Comparison of ENCODE assay signal across 31 mouse cellular contexts in genomic region chr8:70741661-70742060, GRCm38 (mm10). TPM values are rescaled to one million over a fixed set of nuclear protein-coding genes. Genes with fewer than 3 reads are reported as not detected.
A peak's percentile ranks its signal among the peaks of the same experiment; 100 is the strongest.
DNase-seq lines count a peak whose midpoint lies in the region; ATAC-seq and TF ChIP-seq lines count a peak whose summit lies in the region.
"Had no signal": no experiment of that assay in that cellular context is flagged by ENCODE, and none has a peak within 500 bp of the region (broad histone marks: within the 10 kb centered on the region; RNA-seq: fewer than 3 reads in every experiment).

No protein-coding gene starts in this region.

- TF ChIP-seq POLR2A in kidney, adult 2 months (IDR thresholded peaks at IDR 0.05; ENCODE audit: low read depth, low read length) = no peak

- no peaks in the 10 kb centered on the region for H3K9me3 ChIP-seq in heart, embryonic 12.5 days (replicated peaks)
- H3K9me3 ChIP-seq: forebrain, embryonic 12.5 days; hindbrain, embryonic 10.5 days; hindbrain, embryonic 15.5 days; limb, embryonic 10.5 days; limb, embryonic 15.5 days; liver, embryonic 13.5 days; midbrain, embryonic 15.5 days; neural tube, embryonic 13.5 days had no signal

- ATAC-seq in heart, embryonic 12.5 days (ENCODE audit: insufficient number of reproducible peaks, low FRiP score) = no peak
- ATAC-seq: activated CD4-positive, CD25-positive, alpha-beta regulatory T cell, adult 4 months; inflammation-experienced regulatory T-cells, adult 6 months; lung, postnatal 0 days; midbrain, embryonic 15.5 days had no signal

- H3K4me1 ChIP-seq in heart, embryonic 12.5 days (replicated peaks) = peaks cover 33% of the 10 kb centered on the region
- peaks cover 3% of the 10 kb centered on the region; the same call in 1 of the 2 replicates for H3K4me1 ChIP-seq in kidney, adult 2 months (ENCODE audit: control insufficient read depth, insufficient read depth, low read length)

- no peak overlapping the region for H3K4me2 ChIP-seq in heart, embryonic 12.5 days
- H3K4me2 ChIP-seq: forebrain, embryonic 12.5 days; hindbrain, embryonic 15.5 days; limb, embryonic 15.5 days; liver, embryonic 13.5 days; midbrain, embryonic 15.5 days; neural tube, embryonic 13.5 days had no signal

- H3K4me3 ChIP-seq in heart, embryonic 12.5 days = no peak overlapping the region
- H3K4me3 ChIP-seq in kidney, adult 2 months (ENCODE audit: insufficient read depth, low read depth, low read length) = no peak overlapping the region
- H3K4me3 ChIP-seq: erythroblast, embryonic 14.5 days; forebrain, embryonic 12.5 days; hindbrain, embryonic 10.5 days; hindbrain, embryonic 15.5 days; limb, embryonic 10.5 days; limb, embryonic 15.5 days; liver, embryonic 13.5 days; midbrain, embryonic 15.5 days; neural tube, embryonic 13.5 days had no signal

- H3K27ac ChIP-seq in heart, embryonic 12.5 days (ENCODE audit: poor library complexity, severe bottlenecking) = no peak overlapping the region
- no peak overlapping the region for H3K27ac ChIP-seq in kidney, adult 2 months (ENCODE audit: insufficient read depth, low read depth, low read length)
- H3K27ac ChIP-seq: forebrain, embryonic 12.5 days; hindbrain, embryonic 10.5 days; hindbrain, embryonic 15.5 days; limb, embryonic 10.5 days; limb, embryonic 15.5 days; liver, embryonic 13.5 days; midbrain, embryonic 15.5 days; neural tube, embryonic 13.5 days had no signal

- no peak overlapping the region for H3K9ac ChIP-seq in heart, embryonic 12.5 days
- H3K9ac ChIP-seq: forebrain, embryonic 12.5 days; hindbrain, embryonic 15.5 days; limb, embryonic 15.5 days; liver, embryonic 13.5 days; midbrain, embryonic 15.5 days; neural tube, embryonic 13.5 days had no signal

- DNase-seq in heart, adult 11 months = peak; percentile 96
- DNase-seq in kidney, adult 11 months = peak; percentile 2
- no peak for DNase-seq in kidney, adult 2 months
- DNase-seq in urinary bladder, adult 2 months (ENCODE audit: low spot score) = peak; percentile 14
- no peak for DNase-seq in urinary bladder, postnatal 4 days (ENCODE audit: low spot score in 2 of 2)
- DNase-seq: adrenal gland, adult 2 months; adrenal gland, postnatal 36 days; B cell, adult 2 months; cerebellum, adult 2 months; cerebellum, postnatal 14 days; kidney, adult 18-20 months; liver, embryonic 13.5 days; lung, adult 18-20 months; thymus, adult 2 months; thymus, postnatal 36 days had no signal

- WGBS in heart, embryonic 12.5 days = 42% methylated on average over 5 of the region's 5 CpGs
- 66% methylated on average over 5 of the region's 5 CpGs for WGBS in kidney, adult 2 months

- H3K27me3 ChIP-seq in heart, embryonic 12.5 days (replicated peaks) = peaks cover 68% of the 10 kb centered on the region
- no peaks in the 10 kb centered on the region for H3K27me3 ChIP-seq in kidney, adult 2 months (replicated peaks; ENCODE audit: control insufficient read depth, insufficient read depth, low read length)

- TF ChIP-seq CTCF in kidney, adult 2 months (conservative IDR thresholded peaks at IDR 0.05; ENCODE audit: insufficient read depth, insufficient read length, low read depth, low read length) = no peak

- no peaks in the 10 kb centered on the region for H3K36me3 ChIP-seq in heart, embryonic 12.5 days
- no peaks in the 10 kb centered on the region; the same call in 1 of the 2 replicates for H3K36me3 ChIP-seq in kidney, adult 2 months (ENCODE audit: control insufficient read depth, insufficient read depth, low read length)
- H3K36me3 ChIP-seq: forebrain, embryonic 12.5 days; hindbrain, embryonic 10.5 days; hindbrain, embryonic 15.5 days; limb, embryonic 10.5 days; limb, embryonic 15.5 days; liver, embryonic 13.5 days; midbrain, embryonic 15.5 days; neural tube, embryonic 13.5 days had no signal

RNA-seq across cellular contexts. Expression of gene Rab3a, which starts 12.8 kb away (rescaled TPM):
- polyA plus RNA-seq in heart, embryonic 12.5 days (2016; fragmentation: Nextera tagmentation; extraction: Ambion mirVana) = 19.1 and 19.2 TPM in 2 replicates
- 29.7 and 31.1 TPM in 2 replicates for polyA plus RNA-seq in kidney, adult 2 months (2012; rRNA removed)
- 34.1 and 35.3 TPM in 2 replicates for polyA plus RNA-seq in urinary bladder, adult 2 months (2012; rRNA removed)

RNA-seq across cellular contexts. Expression of gene Pde4c, which starts 18.1 kb away (rescaled TPM):
- 0.05 and 0.09 TPM in 2 replicates for polyA plus RNA-seq in heart, embryonic 12.5 days (2016; fragmentation: Nextera tagmentation; extraction: Ambion mirVana)
- polyA plus RNA-seq in kidney, adult 2 months (2012; rRNA removed) = 81.6 and 113 TPM in 2 replicates
- 0.54 and 0.59 TPM in 2 replicates for polyA plus RNA-seq in urinary bladder, adult 2 months (2012; rRNA removed)
- polyA plus RNA-seq: erythroblast, embryonic 14.5 days had no signal

RNA-seq across cellular contexts. Expression of gene Mpv17l2, which starts 19.1 kb away (rescaled TPM):
- polyA plus RNA-seq in heart, embryonic 12.5 days (2016; fragmentation: Nextera tagmentation; extraction: Ambion mirVana) = 37.2 and 37.9 TPM in 2 replicates
- polyA plus RNA-seq in kidney, adult 2 months (2012; rRNA removed) = 73.4 and 96.3 TPM in 2 replicates
- 38.2 and 41.9 TPM in 2 replicates for polyA plus RNA-seq in urinary bladder, adult 2 months (2012; rRNA removed)

RNA-seq across cellular contexts. Expression of gene Gm3336, which starts 23.3 kb away (rescaled TPM):
- not detected in 2 replicates for polyA plus RNA-seq in heart, embryonic 12.5 days (2016; fragmentation: Nextera tagmentation; extraction: Ambion mirVana)
- 0.61 and 0.99 TPM in 2 replicates for polyA plus RNA-seq in kidney, adult 2 months (2012; rRNA removed)
- 0.46 and 0.56 TPM in 2 replicates for polyA plus RNA-seq in urinary bladder, adult 2 months (2012; rRNA removed)
- polyA plus RNA-seq: activated CD4-positive, CD25-positive, alpha-beta regulatory T cell, adult 4 months; brain, embryonic 14.5 days; cerebellum, adult 2 months; cortical plate, adult 2 months; embryonic facial prominence, embryonic 14.5 days; erythroblast, embryonic 14.5 days; forebrain, embryonic 12.5 days; heart, postnatal 0 days; hindbrain, embryonic 10.5 days; hindbrain, embryonic 15.5 days; limb, embryonic 10.5 days; limb, embryonic 15.5 days; liver, embryonic 13.5 days; midbrain, embryonic 15.5 days; neural tube, embryonic 13.5 days had no signal

RNA-seq across cellular contexts. Expression of gene Pik3r2, which starts 34.9 kb away (rescaled TPM):
- polyA plus RNA-seq in heart, embryonic 12.5 days (2016; fragmentation: Nextera tagmentation; extraction: Ambion mirVana) = 35.2 and 37.2 TPM in 2 replicates
- 60.5 and 94.7 TPM in 2 replicates for polyA plus RNA-seq in kidney, adult 2 months (2012; rRNA removed)
- 57.3 and 66.0 TPM in 2 replicates for polyA plus RNA-seq in urinary bladder, adult 2 months (2012; rRNA removed)

Comparison
In these comparisons a context has a peak if more than half of its experiments do, and no peak if none do; other contexts are left out.
1. DNase-seq: peak in heart, adult 11 months (single experiment), kidney, adult 11 months (single experiment) and urinary bladder, adult 2 months (single experiment); none in kidney, adult 2 months (single experiment) and urinary bladder, postnatal 4 days (0 of 2).
2. RNA of gene Pde4c, which starts 18.1 kb away (polyA plus RNA-seq): 81.6 to 113 TPM in kidney, adult 2 months; 0.54 to 0.59 TPM in urinary bladder, adult 2 months and 0.05 to 0.09 TPM in heart, embryonic 12.5 days; every median in the first group is over 10 times any median in the second.